Mouse (Mus musculus): Measurements from ENCODE around the gene Rnf208.

Gene Rnf208

DNA sequence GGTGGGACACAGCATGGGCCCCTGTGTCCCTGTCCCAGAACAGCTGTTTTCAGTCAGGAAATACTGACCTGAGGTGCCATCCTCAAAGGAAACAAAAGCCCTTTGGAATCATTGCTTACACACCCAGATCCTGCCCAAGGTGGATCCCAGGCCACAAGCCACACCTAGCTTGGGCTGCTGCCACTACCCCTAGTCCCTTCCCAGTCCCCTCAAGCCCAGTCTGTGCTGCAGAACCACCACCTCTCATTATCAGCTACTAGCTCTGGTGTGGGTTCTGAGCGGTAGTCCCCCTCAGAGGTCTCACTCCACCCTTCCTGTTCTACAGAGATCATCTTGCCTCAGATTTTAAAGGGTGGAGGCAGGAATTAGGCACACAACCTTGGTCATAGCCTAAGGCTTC is 44.3 kb downstream of the Rnf208 start:
- DNase-seq: no peak

DNA sequence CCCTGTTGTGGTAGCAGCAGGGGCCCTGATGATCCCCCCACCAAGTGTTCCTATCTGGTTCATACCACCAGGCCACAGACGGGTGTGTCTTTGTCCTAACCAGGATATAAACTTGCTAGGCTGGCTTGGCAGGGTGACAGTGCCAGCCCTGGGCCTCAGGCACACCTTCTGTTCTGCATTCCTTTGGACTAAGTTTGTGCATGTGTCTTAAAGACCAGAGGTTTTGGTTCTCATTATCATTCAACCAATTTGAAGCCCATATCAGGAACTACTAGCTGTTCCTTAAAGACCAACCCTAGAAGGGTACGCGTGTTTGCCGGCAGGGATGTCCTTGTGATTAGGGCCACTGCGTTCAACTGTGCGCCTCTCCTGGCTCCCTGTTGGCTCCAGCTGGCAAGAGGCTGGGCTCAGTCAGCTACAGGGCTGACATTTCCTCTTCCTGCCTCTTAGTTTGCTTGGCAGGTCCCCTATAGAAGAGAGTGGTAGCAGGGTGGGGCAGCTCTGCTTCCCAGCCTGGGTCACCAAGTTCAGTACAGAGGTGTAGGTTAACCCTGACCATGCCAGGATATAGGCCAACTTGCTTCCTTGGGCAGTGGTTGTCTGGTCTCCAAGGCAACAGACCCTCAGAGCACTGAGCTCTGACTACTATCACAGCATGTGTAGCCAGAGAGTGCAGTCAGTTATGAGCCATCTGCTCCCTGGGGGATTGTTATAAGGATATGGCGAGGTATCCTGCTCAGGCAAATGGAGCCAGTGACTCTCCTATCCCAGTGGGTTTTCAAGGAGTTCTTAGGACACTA is 45.0 kb downstream of the Rnf208 start:
- peak; percentile 62 to 80 for DNase-seq

DNA sequence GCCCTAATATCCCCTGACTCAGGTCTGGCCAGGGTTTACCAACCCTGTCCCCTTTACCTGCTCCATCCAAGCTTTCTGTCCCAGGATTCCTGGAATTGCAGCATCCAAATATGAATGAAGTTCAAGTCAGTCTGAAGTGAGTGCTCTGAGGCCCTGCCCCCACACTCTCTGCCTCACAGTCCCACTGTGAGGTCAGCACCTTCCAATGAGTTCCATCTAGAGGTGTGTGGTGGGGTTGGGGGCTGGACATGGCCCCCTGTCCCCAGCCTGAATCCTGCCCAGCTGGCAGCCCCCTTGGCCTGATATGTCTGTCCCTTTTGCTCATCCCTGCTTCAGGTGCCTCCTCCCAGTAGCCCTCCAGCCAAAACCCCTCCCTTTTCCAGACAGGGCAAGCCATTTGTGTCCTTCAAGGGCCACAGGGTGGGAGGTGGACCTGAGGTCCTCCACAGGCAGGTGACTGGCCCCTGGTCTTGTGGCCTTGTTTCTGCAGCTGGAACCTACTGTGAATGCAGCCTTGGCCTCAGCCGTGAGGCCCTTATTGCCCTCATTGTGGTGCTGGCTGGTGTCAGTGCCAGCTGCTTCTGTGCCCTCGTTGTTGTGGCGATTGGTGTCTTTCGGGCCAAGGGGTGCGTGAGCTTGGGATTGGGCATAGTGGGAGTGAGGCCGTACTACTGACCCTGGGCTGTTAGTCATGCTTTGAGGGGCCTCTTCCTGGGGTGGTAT is 46.0 kb downstream of the Rnf208 start, which contains the start of gene Tmem210:
TSS of gene Tmem210 (plus strand) at position 219 of the 723 bp plus-strand sequence.
- no peak for DNase-seq

DNA sequence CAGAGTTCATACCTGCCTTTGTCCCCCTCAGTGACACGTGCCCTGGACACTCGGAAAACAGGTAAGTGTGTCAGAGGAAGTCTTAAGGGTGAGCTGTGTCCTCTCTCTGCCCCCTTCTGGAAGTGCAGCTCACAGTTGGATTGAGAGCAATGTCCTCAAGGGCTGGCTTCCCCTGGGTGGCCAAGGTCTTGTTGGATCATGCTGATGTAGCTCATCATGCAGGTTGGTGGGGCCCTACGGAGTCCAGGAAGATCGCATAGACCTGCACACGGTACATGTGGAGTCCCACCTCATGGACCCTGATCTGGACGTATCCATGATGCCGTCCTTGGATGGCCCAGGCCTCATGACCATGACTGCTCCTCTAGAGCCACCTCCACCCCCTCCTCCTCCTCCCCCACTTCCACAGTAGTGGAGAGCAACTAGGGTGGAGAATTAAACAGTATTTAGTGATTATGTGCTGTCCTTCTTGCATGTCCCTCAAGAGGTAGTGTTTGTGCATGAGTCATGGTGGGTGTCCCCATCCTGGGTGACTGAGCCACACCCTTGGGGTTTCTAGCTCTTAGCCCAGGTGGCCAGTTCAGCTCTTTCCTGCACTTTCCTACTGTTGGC is 46.8 kb downstream of the Rnf208 start:
- no peak for DNase-seq

DNA sequence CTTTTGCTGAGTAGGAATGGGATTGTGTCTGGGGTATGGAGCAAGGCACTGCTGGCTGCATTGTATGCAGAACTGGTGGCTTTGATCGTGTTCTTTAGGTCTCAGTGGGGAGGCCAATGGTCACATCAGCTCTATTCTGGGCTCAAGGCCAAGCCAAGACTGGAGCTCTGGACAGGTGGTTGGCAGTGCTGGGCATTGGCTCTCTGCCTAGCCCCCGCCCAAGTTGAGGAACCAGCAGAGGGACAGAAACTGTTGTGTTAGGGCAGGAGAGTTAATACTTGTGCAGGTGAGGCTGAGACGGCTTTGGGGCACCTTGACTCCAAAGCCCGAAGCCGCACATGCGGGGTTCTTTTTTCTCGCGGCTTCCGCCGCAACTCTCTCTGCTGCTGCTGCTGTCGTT is 47.6 kb downstream of the Rnf208 start, which contains the start of gene Lrrc26:
TSS of gene Lrrc26 (plus strand) at position 265 of the 400 bp plus-strand sequence.
- DNase-seq: peak; percentile 54 to 71

DNA sequence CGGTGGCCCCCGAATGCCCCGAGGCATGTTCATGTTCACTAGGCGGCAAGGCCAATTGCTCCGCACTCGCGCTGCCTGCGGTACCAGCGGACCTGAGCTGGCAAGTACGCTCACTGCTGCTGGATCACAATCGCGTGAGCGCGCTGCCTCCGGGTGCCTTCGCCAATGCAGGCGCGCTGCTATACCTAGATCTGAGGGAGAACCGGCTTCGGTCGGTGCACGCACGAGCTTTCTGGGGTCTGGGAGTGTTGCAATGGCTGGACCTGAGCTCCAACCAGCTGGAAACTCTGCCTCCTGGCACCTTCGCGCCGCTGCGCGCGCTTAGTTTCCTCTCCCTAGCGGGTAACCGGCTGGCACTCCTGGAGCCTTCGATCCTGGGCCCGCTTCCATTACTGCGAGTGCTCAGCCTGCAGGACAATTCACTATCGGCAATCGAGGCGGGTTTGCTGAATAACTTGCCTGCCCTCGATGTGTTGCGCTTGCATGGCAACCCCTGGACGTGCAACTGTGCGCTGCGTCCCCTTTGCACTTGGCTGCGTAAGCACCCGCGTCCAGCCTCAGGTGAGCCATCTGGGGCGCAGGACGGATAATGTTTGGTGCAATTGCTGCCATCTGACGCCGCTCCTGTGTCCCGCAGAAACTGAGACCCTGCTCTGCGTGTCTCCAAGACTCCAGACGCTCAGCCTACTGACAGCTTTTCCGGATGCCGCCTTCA is 48.2 kb downstream of the Rnf208 start:
- peak in 1 of 2 experiments; percentile 17 for DNase-seq

DNA sequence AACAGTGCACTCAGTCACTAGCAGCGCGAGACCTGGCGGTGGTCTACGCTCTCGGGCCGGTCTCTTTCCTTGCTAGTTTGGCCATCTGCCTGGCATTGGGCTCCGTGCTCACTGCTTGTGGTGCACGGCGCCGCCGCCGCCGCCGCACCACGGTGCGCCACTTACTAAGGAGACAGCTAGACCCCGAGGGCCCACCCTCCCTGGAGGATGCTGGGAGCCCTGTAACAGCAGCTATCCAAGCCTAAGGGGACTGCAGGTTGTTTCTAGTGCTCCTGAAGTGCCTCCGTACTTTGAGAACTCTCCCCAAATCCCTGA is 48.7 kb downstream of the Rnf208 start:
- peak; percentile 20 to 47 for DNase-seq

DNA sequence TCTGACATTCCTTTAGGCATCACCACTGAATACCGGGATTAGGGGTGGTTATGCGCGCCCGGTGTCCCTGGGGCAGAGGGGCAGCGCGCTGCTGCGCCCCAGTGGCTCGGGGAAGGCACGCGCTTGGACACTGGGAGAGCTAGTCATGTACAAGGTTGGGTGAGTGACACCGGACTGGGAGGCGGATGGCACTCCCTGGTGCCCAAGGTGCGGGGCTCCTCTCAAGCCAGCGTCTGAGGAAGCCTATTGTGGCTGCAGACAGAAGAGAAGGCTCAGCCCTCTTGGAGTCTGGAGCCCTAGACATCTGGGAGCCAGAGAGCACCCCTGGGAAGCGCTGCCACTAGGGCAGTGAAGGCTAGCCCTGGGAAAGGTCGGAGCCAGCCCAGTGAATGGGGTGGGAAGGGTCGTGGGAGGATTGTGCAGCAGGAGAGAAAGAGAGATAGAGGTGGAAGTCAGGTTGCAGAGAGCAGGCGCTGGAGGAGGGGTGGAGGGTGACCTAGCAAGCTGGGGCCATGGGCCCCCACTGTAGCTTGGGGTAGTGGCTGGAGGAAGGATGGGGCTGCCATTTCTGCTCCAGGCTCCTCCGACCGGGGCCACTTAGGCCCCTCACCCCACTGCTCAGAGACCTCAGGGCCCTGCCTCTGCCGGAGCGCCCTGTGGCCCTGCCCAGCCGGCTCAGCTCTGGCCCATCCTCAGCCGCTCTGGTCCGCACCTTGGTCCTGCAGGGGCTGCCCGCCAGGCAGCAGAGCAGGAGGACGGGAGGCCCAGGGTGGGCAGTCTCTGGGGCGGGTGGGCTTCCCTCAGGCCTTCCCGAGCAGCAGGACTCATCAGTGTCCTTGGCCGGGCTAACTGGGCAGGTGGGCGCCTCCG is 49.4 kb downstream of the Rnf208 start:
- DNase-seq: peak in 1 of 2 experiments; percentile 25

DNA sequence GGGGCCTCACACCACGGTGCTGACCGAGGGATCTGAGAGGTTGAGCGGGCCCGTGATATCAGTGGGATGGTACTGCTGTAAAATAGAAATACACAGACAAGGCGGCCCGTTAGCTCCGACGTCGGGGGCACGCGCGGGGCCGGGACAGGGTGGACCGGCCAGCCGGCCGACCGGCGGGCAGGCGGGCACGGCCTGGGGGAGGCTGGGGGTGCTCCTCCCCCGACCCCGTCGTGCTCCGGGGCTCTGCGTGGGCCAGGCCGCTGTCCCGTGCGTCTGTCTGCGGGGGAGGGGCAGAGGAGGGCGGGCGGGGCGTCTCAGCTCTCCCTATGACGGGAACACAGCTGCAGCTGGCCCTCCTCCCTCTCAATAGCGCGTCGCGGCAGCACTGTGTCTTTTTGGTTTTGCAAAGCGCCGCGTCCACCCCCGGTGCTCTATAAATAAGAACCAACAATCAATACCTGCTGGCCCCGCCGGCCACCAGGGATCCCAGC is 50.0 kb downstream of the Rnf208 start:
- peak; percentile 22 to 47 for DNase-seq

DNA sequence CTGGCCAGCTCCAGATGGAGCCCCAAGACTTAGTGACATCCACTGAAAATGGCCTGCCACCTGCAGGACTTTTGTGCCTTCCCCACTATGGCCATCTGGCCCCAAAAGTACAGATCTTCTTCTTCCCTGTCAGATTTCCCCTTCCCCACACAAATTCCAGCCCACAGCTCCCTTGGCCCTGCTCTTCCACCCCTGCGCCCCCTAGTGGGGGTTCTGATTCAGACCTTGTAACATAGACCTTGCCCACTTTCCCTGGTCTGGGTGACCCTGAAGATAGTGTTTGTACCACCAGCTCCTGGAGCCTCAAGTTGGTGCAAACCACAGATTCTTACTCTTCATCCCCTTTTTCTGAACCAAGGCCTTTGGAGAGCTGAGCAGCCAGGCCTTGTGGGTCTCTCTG is 50.8 kb downstream of the Rnf208 start:
- DNase-seq: peak; percentile 67 to 82

DNA sequence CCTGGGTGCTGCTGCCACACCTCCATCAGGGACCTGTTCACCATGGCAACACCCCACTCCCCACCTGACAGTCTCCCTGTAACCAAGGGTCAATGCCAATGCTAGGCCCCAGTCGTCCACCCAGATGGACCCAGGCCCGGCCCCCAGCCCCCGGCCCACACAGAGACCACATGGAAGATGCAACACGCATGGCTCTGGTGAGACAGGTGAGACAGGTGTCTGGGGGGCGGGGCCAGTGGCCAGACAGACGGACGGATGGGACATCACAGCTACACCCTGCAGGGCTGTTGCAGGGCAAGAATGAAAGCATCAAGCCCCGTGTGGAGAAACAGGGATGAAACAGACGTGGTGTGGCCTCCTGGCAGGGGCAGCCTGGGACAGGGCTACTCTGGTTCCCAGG is 51.7 kb downstream of the Rnf208 start:
- DNase-seq: no peak
